Mouse (Mus musculus): ENCODE data around the gene Brd7.

- TF ChIP-seq CTCF (IDR thresholded peaks at IDR 0.05; ENCODE audit: control insufficient read depth, insufficient read depth, low read length): peak; percentile 45
- TF ChIP-seq POLR2A (IDR thresholded peaks at IDR 0.05; ENCODE audit: borderline replicate concordance, control insufficient read depth, low read depth, low read length): no peak
Measured at GRCm38 (mm10) chr8:88390749-88391148, 28.8 kb upstream of the Brd7 start.
